27 mouse cellular contexts compared by ENCODE assay signal in genomic region chr8:119408311-119408710, GRCm38 (mm10). TPM values are rescaled to one million over a fixed set of nuclear protein-coding genes. Genes with fewer than 3 reads are reported as not detected.
A peak's percentile ranks its signal among the peaks of the same experiment; 100 is the strongest.
DNase-seq lines count a peak whose midpoint lies in the region; ATAC-seq lines count a peak whose summit lies in the region.
"Had no signal": no experiment of that assay in that cellular context is flagged by ENCODE, and none has a peak within 500 bp of the region (broad histone marks: within the 10 kb centered on the region; RNA-seq: fewer than 3 reads in every experiment).

No protein-coding gene starts in this region.

- H3K36me3 ChIP-seq in forebrain, embryonic 16.5 days (ENCODE audit: control insufficient read depth, insufficient read depth) = peaks cover 13% of the 10 kb centered on the region

- H3K9me3 ChIP-seq in forebrain, embryonic 16.5 days (ENCODE audit: control insufficient read depth, low read length) = no peaks in the 10 kb centered on the region
- H3K9me3 ChIP-seq: embryonic facial prominence, embryonic 10.5 days; embryonic facial prominence, embryonic 13.5 days; forebrain, embryonic 12.5 days; forebrain, embryonic 15.5 days; G1E; hindbrain, embryonic 12.5 days; hindbrain, embryonic 15.5 days had no signal

- no peak overlapping the region for H3K4me3 ChIP-seq in forebrain, embryonic 16.5 days (replicated peaks; ENCODE audit: low read length)
- H3K4me3 ChIP-seq: embryonic facial prominence, embryonic 10.5 days; embryonic facial prominence, embryonic 13.5 days; erythroblast, embryonic 14.5 days; forebrain, embryonic 12.5 days; forebrain, embryonic 15.5 days; heart, adult 2 months; hindbrain, embryonic 12.5 days; hindbrain, embryonic 15.5 days had no signal

- H3K27ac ChIP-seq in forebrain, embryonic 16.5 days (ENCODE audit: low read length) = no peak overlapping the region
- H3K27ac ChIP-seq: embryonic facial prominence, embryonic 10.5 days; embryonic facial prominence, embryonic 13.5 days; forebrain, embryonic 12.5 days; forebrain, embryonic 15.5 days; heart, adult 2 months; hindbrain, embryonic 12.5 days; hindbrain, embryonic 15.5 days had no signal

- H3K4me2 ChIP-seq in forebrain, embryonic 16.5 days (ENCODE audit: low read length) = no peak overlapping the region
- H3K4me2 ChIP-seq: embryonic facial prominence, embryonic 13.5 days; forebrain, embryonic 12.5 days; forebrain, embryonic 15.5 days; heart, embryonic 11.5 days; hindbrain, embryonic 12.5 days; hindbrain, embryonic 15.5 days had no signal

- 86% methylated on average over 8 of the region's 8 CpGs for WGBS in forebrain, embryonic 16.5 days

- peaks cover 3% of the 10 kb centered on the region; the same call in 1 of the 2 replicates for H3K4me1 ChIP-seq in forebrain, embryonic 16.5 days (replicated peaks; ENCODE audit: control insufficient read depth, insufficient read depth, low read length)

- no peaks in the 10 kb centered on the region for H3K27me3 ChIP-seq in forebrain, embryonic 16.5 days (replicated peaks; ENCODE audit: control insufficient read depth, insufficient read depth, low read length)
- H3K27me3 ChIP-seq: embryonic facial prominence, embryonic 13.5 days; forebrain, embryonic 12.5 days; forebrain, embryonic 15.5 days; hindbrain, embryonic 15.5 days; Patski had no signal

- no peak overlapping the region for H3K9ac ChIP-seq in forebrain, embryonic 16.5 days (replicated peaks; ENCODE audit: low read depth, low read length)
- H3K9ac ChIP-seq: embryonic facial prominence, embryonic 13.5 days; forebrain, embryonic 12.5 days; forebrain, embryonic 15.5 days; hindbrain, embryonic 12.5 days; hindbrain, embryonic 15.5 days had no signal

- ATAC-seq in forebrain, embryonic 16.5 days = no peak
- ATAC-seq: activated CD4-positive, CD25-positive, alpha-beta regulatory T cell, adult 4 months; forebrain, embryonic 15.5 days; Patski had no signal

- DNase-seq in heart, adult 11 months = peak; percentile 86
- no peak for DNase-seq in heart, adult 9 months (ENCODE audit: low spot score in 2 of 2)
- DNase-seq in R1 (ENCODE audit: low read depth, low spot score) = peak; percentile 54
- DNase-seq in lung, postnatal 10 days = peak; percentile 45
- no peak for DNase-seq in ovary, postnatal 14 days (ENCODE audit: low spot score)
- DNase-seq: adrenal gland, adult 8-10 months; adrenal gland, postnatal 25 days; B cell, adult 2 months; cerebellum, adult 11-12 months; cerebellum, adult 8-10 months; cerebellum, postnatal 10 days; embryo, embryonic 11 days; gastrocnemius, postnatal 25 days had no signal

RNA-seq across cellular contexts. Expression of gene Mlycd, which starts 13.6 kb away (rescaled TPM):
- polyA plus RNA-seq in forebrain, embryonic 16.5 days (2015; fragmentation: Nextera tagmentation; extraction: Ambion mirVana) = 13.0 and 13.9 TPM in 2 replicates

RNA-seq across cellular contexts. Expression of gene Osgin1, which starts 25.6 kb away (rescaled TPM):
- 0.20 TPM in 2 replicates for polyA plus RNA-seq in forebrain, embryonic 16.5 days (2015; fragmentation: Nextera tagmentation; extraction: Ambion mirVana)

RNA-seq across cellular contexts. Expression of gene Necab2, which starts 38.2 kb away (rescaled TPM):
- 11.9 and 28.9 TPM in 2 replicates for polyA plus RNA-seq in forebrain, embryonic 16.5 days (2015; fragmentation: Nextera tagmentation; extraction: Ambion mirVana)
- polyA plus RNA-seq: activated CD4-positive, CD25-positive, alpha-beta regulatory T cell, adult 4 months; erythroblast, embryonic 14.5 days; G1E; heart, adult 2 months; heart, postnatal 0 days had no signal

Comparison
In these comparisons a context has a peak if more than half of its experiments do, and no peak if none do; other contexts are left out.
1. DNase-seq: peak in heart, adult 11 months (single experiment), R1 (single experiment) and lung, postnatal 10 days (single experiment); none in heart, adult 9 months (0 of 2) and ovary, postnatal 14 days (single experiment).